Mouse (Mus musculus) heart, postnatal 14 days (tissue): ENCODE data around the gene Uchl1. TPM values are rescaled to one million over a fixed set of nuclear protein-coding genes. Genes with fewer than 3 reads are reported as not detected.

ENCODE experiments used
- DNase-seq, 2 experiments: peaks; one replicate each; pipeline ENCODE4 v3.0.0; 2021 to 2022
- intact Hi-C: fragments of 180-260 bp; cut with DNase I; formaldehyde crosslinking; loops from one replicate; pipeline ENCODE4 v1.15.1; 2025
- long read RNA-seq, 2 experiments: library from polyadenylated mRNA; stranded (forward); transcript quantifications; one replicate each; pipeline ENCODE4 v2.0.0; 2021
- total RNA-seq, 2 experiments: library from RNA; stranded (reverse); gene quantifications; 2 replicates each; pipeline ENCODE4 v1.2.3; 2021

Gene Uchl1
- 10 to 100 TPM; 13.8 to 14.1 TPM for total RNA-seq
- long read RNA-seq, experiment 1, partial matches to known transcripts = 0 of 8 reads
- long read RNA-seq, experiment 1, other reads (novel, unspliced or antisense) = 5 of 8 reads
- long read RNA-seq, experiment 2, partial matches to known transcripts = 0 of 6 reads
- long read RNA-seq, experiment 2, other reads (novel, unspliced or antisense) = 6 of 6 reads

GRCm38 (mm10) chr5:66675983-66676382 is at the start of gene Uchl1:
Uchl1 (plus strand) TSS chr5:66676091.
- DNase-seq = peak; percentile 48 to 58
- intact Hi-C loops = loop anchor here (5.0 kb wide), 1 partner anchor 54 kb away; no protein-coding TSS in a partner anchor

- intact Hi-C loops = no loop called here
- no peak for DNase-seq
Measured at GRCm38 (mm10) chr5:66627805-66628204, 48.1 kb upstream of the Uchl1 start.

GRCm38 (mm10) chr5:66635459-66636079 is 40.3 kb upstream of the Uchl1 start:
- DNase-seq = no peak
- intact Hi-C loops = no loop called here

- no peak for DNase-seq
- intact Hi-C loops = no loop called here
Measured at GRCm38 (mm10) chr5:66642156-66642555, 33.7 kb upstream of the Uchl1 start.

- intact Hi-C loops = no loop called here
- DNase-seq = no peak
Measured at GRCm38 (mm10) chr5:66643260-66643659, 32.6 kb upstream of the Uchl1 start.

- DNase-seq = peak in 1 of 2 experiments; percentile 6
Measured at GRCm38 (mm10) chr5:66647504-66647903, 28.4 kb upstream of the Uchl1 start.

GRCm38 (mm10) chr5:66654220-66654619 is 21.7 kb upstream of the Uchl1 start:
- peak; percentile 46 to 63 for DNase-seq
- intact Hi-C loops = no loop called here

More at GRCm38 (mm10) chr5:66647504-66647903, 28.4 kb upstream of the Uchl1 start:
- intact Hi-C loops = no loop called here

GRCm38 (mm10) chr5:66675189-66675890 is 551 bp upstream of the Uchl1 start:
- intact Hi-C loops = loop anchor here (5.0 kb wide), 1 partner anchor 53 kb away; no protein-coding TSS in a partner anchor
- no peak for DNase-seq

GRCm38 (mm10) chr5:66676457-66677117 is 696 bp downstream of the Uchl1 start:
- intact Hi-C loops = loop anchor here (5.0 kb wide), 1 partner anchor 54 kb away; no protein-coding TSS in a partner anchor
- DNase-seq = peak; percentile 27 to 28

GRCm38 (mm10) chr5:66677411-66678345 is 1.8 kb downstream of the Uchl1 start:
- intact Hi-C loops = loop anchor here (5.0 kb wide), 1 partner anchor 55 kb away; no protein-coding TSS in a partner anchor

GRCm38 (mm10) chr5:66679222-66679621 is 3.3 kb downstream of the Uchl1 start:
- intact Hi-C loops = loop anchor here (5.0 kb wide), 1 partner anchor 57 kb away; no protein-coding TSS in a partner anchor
- DNase-seq = peak; percentile 15 to 37

More at GRCm38 (mm10) chr5:66677411-66678345, 1.8 kb downstream of the Uchl1 start:
- no peak for DNase-seq

GRCm38 (mm10) chr5:66685930-66686329 is 10.0 kb downstream of the Uchl1 start:
- intact Hi-C loops = no loop called here
- DNase-seq = no peak

- intact Hi-C loops = no loop called here
- no peak for DNase-seq
Measured at GRCm38 (mm10) chr5:66686863-66687262, 11.0 kb downstream of the Uchl1 start.

GRCm38 (mm10) chr5:66687737-66688136 is 11.8 kb downstream of the Uchl1 start:
- intact Hi-C loops = no loop called here
- no peak for DNase-seq

- no peak for DNase-seq
- intact Hi-C loops = no loop called here
Measured at GRCm38 (mm10) chr5:66688286-66688685, 12.4 kb downstream of the Uchl1 start.

GRCm38 (mm10) chr5:66689796-66690195 is 13.9 kb downstream of the Uchl1 start:
- no peak for DNase-seq
- intact Hi-C loops = no loop called here

- DNase-seq = no peak
- intact Hi-C loops = no loop called here
Measured at GRCm38 (mm10) chr5:66693231-66693630, 17.3 kb downstream of the Uchl1 start.

- DNase-seq = peak; percentile 50 to 70
- intact Hi-C loops = loop anchor here (1.0 to 5.0 kb wide), 2 partner anchors 300 to 319 kb away; no protein-coding TSS in a partner anchor
Measured at GRCm38 (mm10) chr5:66697119-66697518, 21.2 kb downstream of the Uchl1 start.

GRCm38 (mm10) chr5:66699911-66700310 is 24.0 kb downstream of the Uchl1 start:
- no peak for DNase-seq
- intact Hi-C loops = loop anchor here (2.0 to 5.0 kb wide), 2 partner anchors 297 to 535 kb away; no protein-coding TSS in a partner anchor
